Mouse (Mus musculus) ES-E14 (cell line): ENCODE data around the gene Plpp2. TPM values are rescaled to one million over a fixed set of nuclear protein-coding genes. Genes with fewer than 3 reads are reported as not detected.
A peak's percentile ranks its signal among the peaks of the same experiment; 100 is the strongest.

ENCODE experiments used
- DNase-seq: peaks from one replicate; pipeline ENCODE4 v3.0.0-alpha.2; 2013; ENCODE audit warnings: low read depth, low spot score
- H3K27ac ChIP-seq: 2 replicates; pipeline ENCODE4 v1.5.1; 2012; ENCODE audit warnings: low read depth, mild to moderate bottlenecking, low read length, moderate library complexity, mixed read lengths; ENCODE audit not compliant: poor library complexity, insufficient read depth, severe bottlenecking
- H3K36me3 ChIP-seq: 2 replicates; pipeline ENCODE4 v1.6.1; 2012; ENCODE audit warnings: mild to moderate bottlenecking, low read length, moderate library complexity, mixed read lengths; ENCODE audit not compliant: control insufficient read depth, poor library complexity, insufficient read depth, severe bottlenecking
- H3K4me1 ChIP-seq, 2 experiments: fragments of 150-350 bp in 1 of 2; sonication (generic) in 1 of 2; 2 replicates each; pipeline ENCODE4 v1.6.1; 2012; ENCODE audit warnings: low read length in 2 of 2, mild to moderate bottlenecking in 1 of 2, mixed read lengths in 1 of 2; ENCODE audit not compliant: control insufficient read depth in 2 of 2, insufficient read depth in 2 of 2, poor library complexity in 1 of 2
- H3K4me3 ChIP-seq, 2 experiments: fragments of 150-350 bp in 1 of 2; sonication (generic) in 1 of 2; 2 replicates each; pipeline ENCODE4 v1.5.1; 2012; ENCODE audit warnings: low read length in 2 of 2, low read depth in 1 of 2, mild to moderate bottlenecking in 1 of 2, mixed read lengths in 1 of 2; ENCODE audit not compliant: insufficient read depth in 1 of 2, poor library complexity in 1 of 2, severe bottlenecking in 1 of 2
- H3K9ac ChIP-seq: 2 replicates; pipeline ENCODE4 v1.6.1; 2012; ENCODE audit warnings: low read depth, mild to moderate bottlenecking, low read length, mixed read lengths; ENCODE audit not compliant: poor library complexity, insufficient read depth, severe bottlenecking
- H3K9me3 ChIP-seq: fragments of 150-350 bp; sonication (generic); 2 replicates; pipeline ENCODE4 v1.6.1; 2012; ENCODE audit warnings: low read depth, mild to moderate bottlenecking, low read length; ENCODE audit not compliant: control insufficient read depth, insufficient read depth
- CHD2 ChIP-seq: IDR thresholded peaks from 2 replicates; pipeline ENCODE4 v1.6.1; 2014; ENCODE audit warnings: mild to moderate bottlenecking, low read depth, low read length, inconsistent platforms
- HCFC1 ChIP-seq: IDR thresholded peaks from 2 replicates; pipeline ENCODE4 v1.6.1; 2012; ENCODE audit warnings: low read length, inconsistent platforms, borderline replicate concordance; ENCODE audit not compliant: insufficient read depth
- MAFK ChIP-seq: IDR thresholded peaks from 2 replicates; pipeline ENCODE4 v1.6.1; 2014; ENCODE audit warnings: mild to moderate bottlenecking, low read depth, low read length, inconsistent platforms; ENCODE audit not compliant: insufficient read depth
- ZC3H11A ChIP-seq: IDR thresholded peaks from 2 replicates; pipeline ENCODE4 v1.6.1; 2012; ENCODE audit warnings: low read depth, mild to moderate bottlenecking, inconsistent platforms, low read length, borderline replicate concordance
- ZNF384 ChIP-seq: IDR thresholded peaks from 2 replicates; pipeline ENCODE4 v1.6.1; 2012; ENCODE audit warnings: low read depth, low read length, inconsistent platforms
- in situ Hi-C, 2 experiments: fragments of 600-800 bp; cut with MboI; formaldehyde crosslinking; loops; one replicate each; pipeline ENCODE4 v1.15.1; 2025; ENCODE audit warnings: low sequenced_read_pairs in 2 of 2, inconsistent platforms in 1 of 2; ENCODE audit not compliant: unreplicated experiment in 2 of 2
- total RNA-seq: library from RNA; depleted of rRNA; stranded (reverse); fragments of 300-350 nt; gene quantifications from 2 replicates; pipeline ENCODE4 v1.2.3, GENCODE M21; 2012

Gene Plpp2
- total RNA-seq, 1 experiment, result 27.2 TPM

DNA sequence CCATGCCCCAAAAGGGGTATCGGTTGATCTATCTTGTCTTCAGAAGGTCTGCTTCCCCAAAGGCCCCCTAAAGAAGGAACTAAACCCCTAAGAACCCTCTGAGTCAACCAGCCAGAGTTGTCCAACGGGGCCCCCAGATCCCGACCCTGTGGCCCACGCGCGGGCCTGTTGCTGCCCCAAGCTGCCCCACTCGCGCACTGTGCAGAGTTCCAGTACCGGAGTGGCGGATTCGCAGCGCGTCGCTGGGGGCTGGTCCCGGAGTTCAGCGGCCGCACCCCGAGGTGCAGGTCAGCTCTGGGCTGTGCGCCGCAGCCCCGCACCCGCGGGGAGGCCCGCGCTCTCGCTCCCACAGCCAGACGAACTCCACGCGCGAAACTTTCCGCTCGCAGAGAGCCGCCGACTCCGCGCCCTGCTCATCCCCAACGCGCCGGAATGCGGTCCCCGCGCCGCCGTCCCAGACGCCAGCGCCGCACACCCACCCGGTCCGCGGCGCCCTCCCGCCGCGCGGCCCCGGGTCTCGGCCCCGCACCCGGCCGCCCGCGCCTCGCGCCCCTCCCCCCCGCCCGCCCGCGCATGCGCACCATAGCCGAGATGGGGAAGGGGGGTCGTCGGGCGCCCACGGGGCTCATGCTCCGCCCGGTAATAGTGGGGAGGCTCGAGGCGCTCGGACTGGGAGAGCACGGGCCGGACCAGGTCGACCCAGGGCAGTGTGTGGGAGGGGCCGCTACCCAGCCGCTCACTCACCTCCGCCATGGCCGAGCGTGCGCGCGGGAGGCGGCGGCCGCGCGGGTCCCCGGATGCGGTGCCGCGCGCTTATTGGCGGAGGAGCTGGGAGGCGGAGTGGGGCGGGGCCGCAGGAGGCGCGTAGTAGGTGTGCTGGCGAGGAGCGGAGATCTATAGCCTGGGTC, 21.0 kb upstream of the Plpp2 start, which contains the start of gene Mier2:
Mier2 (minus strand) TSS at position 870 of the 908 bp plus-strand sequence.
- no peak within 1 kb of the TSS for H3K27ac ChIP-seq
- DNase-seq, result peak; percentile 66
- TF ChIP-seq ZC3H11A (no peak), HCFC1 (0 out of 2 replicates have a peak, but pooled peaks have one; percentile 25)
- peaks cover 0 to 15% of the 10 kb centered on the region in 2 experiments; a peak in 1 of 4 replicates for H3K4me1 ChIP-seq
- in situ Hi-C loops, result no loop called here
- no peaks in the 10 kb centered on the region for H3K9me3 ChIP-seq
- peaks cover 11% of the 10 kb centered on the region; the same call in 1 of the 2 replicates for H3K36me3 ChIP-seq
- peak within 1 kb of the TSS; percentile 93 for H3K9ac ChIP-seq
- H3K4me3 ChIP-seq, result peak within 1 kb of the TSS; percentile 81 to 90

DNA sequence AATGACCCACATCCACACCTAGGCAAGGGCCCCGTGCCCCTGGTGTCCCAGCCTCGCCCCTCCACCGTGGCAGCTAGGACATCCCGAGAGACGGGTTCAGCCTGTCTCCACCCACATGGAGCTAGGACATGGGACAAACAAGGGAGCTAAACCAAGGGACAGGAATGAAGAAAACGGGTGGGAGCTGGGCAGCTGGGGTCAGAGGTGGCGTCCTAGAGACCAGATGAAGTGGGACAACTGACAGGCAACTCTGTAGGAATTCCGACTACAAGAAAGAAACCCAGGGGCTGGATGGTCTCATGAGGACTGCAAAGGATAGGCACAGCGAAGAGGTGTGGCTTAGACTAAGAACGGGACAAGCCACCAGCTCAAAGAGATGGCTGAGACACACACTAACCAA, 20.1 kb upstream of the Plpp2 start:
- no peaks in the 10 kb centered on the region for H3K9me3 ChIP-seq
- peaks cover 0 to 15% of the 10 kb centered on the region in 2 experiments; a peak in 1 of 4 replicates for H3K4me1 ChIP-seq
- in situ Hi-C loops, result no loop called here
- TF ChIP-seq MAFK (no peak), CHD2 (no peak), ZC3H11A (no peak), ZNF384 (no peak), HCFC1 (no peak)
- H3K27ac ChIP-seq, result no peak overlapping the region
- no peak for DNase-seq
- H3K9ac ChIP-seq, result peak overlapping the region; percentile 93; the same call in 1 of the 2 replicates
- H3K36me3 ChIP-seq, result peaks cover 20% of the 10 kb centered on the region
- peak overlapping the region; percentile 81 to 90 for H3K4me3 ChIP-seq

DNA sequence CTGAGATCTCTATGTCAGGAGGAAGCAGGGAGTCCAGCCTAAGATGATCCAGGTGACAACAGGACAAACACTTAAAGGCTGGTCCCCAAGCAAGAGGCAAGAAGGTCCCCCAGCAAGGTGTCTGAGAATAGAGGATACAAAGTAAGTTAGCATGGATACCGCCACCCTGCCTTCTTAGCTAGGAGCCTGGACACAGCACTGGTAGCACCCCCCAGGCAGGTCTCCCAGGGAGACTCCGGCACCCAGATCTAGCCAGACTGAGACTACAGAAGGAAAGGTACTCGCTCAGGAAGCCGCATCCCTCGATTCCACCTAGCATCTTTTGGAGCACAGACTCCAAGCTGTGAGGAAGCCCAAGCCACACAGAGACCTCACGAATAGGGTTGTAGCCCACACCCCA, 19.6 kb upstream of the Plpp2 start:
- Histone ChIP-seq H3K9ac (no peak overlapping the region), H3K27ac (no peak overlapping the region), H3K4me1 (peaks cover 0 to 15% of the 10 kb centered on the region in 2 experiments; a peak in 1 of 4 replicates), H3K9me3 (no peaks in the 10 kb centered on the region), H3K4me3 (no peak overlapping the region), H3K36me3 (peaks cover 25% of the 10 kb centered on the region)
- DNase-seq, result no peak
- in situ Hi-C loops, result no loop called here
- TF ChIP-seq CHD2 (no peak), MAFK (no peak), ZNF384 (no peak), HCFC1 (no peak), ZC3H11A (no peak)

DNA sequence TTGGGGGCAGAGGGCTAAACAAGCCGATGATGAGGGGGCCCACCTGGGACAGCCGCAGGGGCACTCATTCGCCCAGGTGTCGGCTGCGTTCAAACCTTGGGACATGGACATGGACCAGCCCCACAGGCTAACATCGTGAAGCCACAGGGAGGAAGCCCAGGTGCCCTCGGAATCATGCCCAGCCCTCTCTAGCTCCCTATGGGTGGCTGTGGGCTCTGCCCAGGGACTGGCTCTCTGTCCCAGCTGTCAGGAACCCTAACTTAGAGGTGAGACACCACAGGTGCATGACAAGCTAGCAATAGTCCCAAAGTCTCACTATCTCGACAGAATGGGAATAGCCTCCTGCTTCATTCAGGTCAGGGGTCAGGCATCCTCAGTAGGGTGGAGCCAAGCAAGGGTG, 18.9 kb upstream of the Plpp2 start:
- no peak overlapping the region for H3K4me3 ChIP-seq
- in situ Hi-C loops, result no loop called here
- H3K9me3 ChIP-seq, result no peaks in the 10 kb centered on the region
- no peak for TF ChIP-seq MAFK
- no peak for TF ChIP-seq HCFC1
- no peak for TF ChIP-seq ZC3H11A
- no peak for TF ChIP-seq ZNF384
- no peak for TF ChIP-seq CHD2
- H3K27ac ChIP-seq, result no peak overlapping the region
- no peak for DNase-seq
- peaks cover 32% of the 10 kb centered on the region for H3K36me3 ChIP-seq
- peaks cover 0 to 15% of the 10 kb centered on the region in 2 experiments; a peak in 1 of 4 replicates for H3K4me1 ChIP-seq
- no peak overlapping the region for H3K9ac ChIP-seq
